Mouse (Mus musculus): ENCODE data around the gene Sorcs3. TPM values are rescaled to one million over a fixed set of nuclear protein-coding genes. Genes with fewer than 3 reads are reported as not detected.

Gene Sorcs3
- 0.65 and 0.66 TPM in 2 replicates for polyA plus RNA-seq (2012; rRNA removed)

GRCm38 (mm10) chr19:48205929-48206814 is at the start of gene Sorcs3:
Sorcs3 (plus strand) TSS chr19:48206025.
- DNase-seq = no peak
- peak within 1 kb of the TSS; percentile 16 for H3K4me3 ChIP-seq (ENCODE audit: insufficient read depth, low read depth, low read length)
- H3K27ac ChIP-seq (ENCODE audit: insufficient read depth, low read depth, low read length) = no peak within 1 kb of the TSS
- 0 out of 2 replicates have a peak, but pooled peaks cover 1% of the 10 kb centered on the region for H3K27me3 ChIP-seq (replicated peaks; ENCODE audit: control insufficient read depth, insufficient read depth, low read length)
- H3K36me3 ChIP-seq (ENCODE audit: control insufficient read depth, insufficient read depth, low read length) = no peaks in the 10 kb centered on the region
- no peaks in the 10 kb centered on the region for H3K4me1 ChIP-seq (ENCODE audit: control insufficient read depth, insufficient read depth, low read length)
- 1% methylated on average over 70 of the region's 70 CpGs for WGBS
- TF ChIP-seq POLR2A (IDR thresholded peaks at IDR 0.05; ENCODE audit: low read depth, low read length) = no peak
- TF ChIP-seq CTCF (conservative IDR thresholded peaks at IDR 0.05; ENCODE audit: insufficient read depth, insufficient read length, low read depth, low read length) = no peak

GRCm38 (mm10) chr19:48165341-48165740 is 40.5 kb upstream of the Sorcs3 start:
- Histone ChIP-seq H3K27ac (ENCODE audit: insufficient read depth, low read depth, low read length) (no peak overlapping the region), H3K27me3 (replicated peaks; ENCODE audit: control insufficient read depth, insufficient read depth, low read length) (no peaks in the 10 kb centered on the region), H3K4me3 (ENCODE audit: insufficient read depth, low read depth, low read length) (no peak overlapping the region), H3K36me3 (ENCODE audit: control insufficient read depth, insufficient read depth, low read length) (no peaks in the 10 kb centered on the region), H3K4me1 (ENCODE audit: control insufficient read depth, insufficient read depth, low read length) (no peaks in the 10 kb centered on the region)
- DNase-seq = peak; percentile 24
- 79% methylated on average over 3 of the region's 3 CpGs for WGBS
- TF ChIP-seq POLR2A (IDR thresholded peaks at IDR 0.05; ENCODE audit: low read depth, low read length) = no peak
- no peak for TF ChIP-seq CTCF (conservative IDR thresholded peaks at IDR 0.05; ENCODE audit: insufficient read depth, insufficient read length, low read depth, low read length)

- TF ChIP-seq POLR2A (IDR thresholded peaks at IDR 0.05; ENCODE audit: low read depth, low read length) = no peak
- no peak for TF ChIP-seq CTCF (conservative IDR thresholded peaks at IDR 0.05; ENCODE audit: insufficient read depth, insufficient read length, low read depth, low read length)
- Histone ChIP-seq H3K4me1 (ENCODE audit: control insufficient read depth, insufficient read depth, low read length) (no peaks in the 10 kb centered on the region), H3K27me3 (replicated peaks; ENCODE audit: control insufficient read depth, insufficient read depth, low read length) (no peaks in the 10 kb centered on the region), H3K27ac (ENCODE audit: insufficient read depth, low read depth, low read length) (no peak overlapping the region), H3K36me3 (ENCODE audit: control insufficient read depth, insufficient read depth, low read length) (no peaks in the 10 kb centered on the region), H3K4me3 (ENCODE audit: insufficient read depth, low read depth, low read length) (no peak overlapping the region)
- 54% methylated on average over 1 of the region's 1 CpGs for WGBS
- DNase-seq = no peak
Observed at GRCm38 (mm10) chr19:48167110-48167509, 38.7 kb upstream of the Sorcs3 start.

- Histone ChIP-seq H3K27ac (ENCODE audit: insufficient read depth, low read depth, low read length) (no peak overlapping the region), H3K36me3 (ENCODE audit: control insufficient read depth, insufficient read depth, low read length) (no peaks in the 10 kb centered on the region), H3K4me3 (ENCODE audit: insufficient read depth, low read depth, low read length) (no peak overlapping the region), H3K27me3 (replicated peaks; ENCODE audit: control insufficient read depth, insufficient read depth, low read length) (no peaks in the 10 kb centered on the region), H3K4me1 (ENCODE audit: control insufficient read depth, insufficient read depth, low read length) (no peaks in the 10 kb centered on the region)
- DNase-seq = no peak
- 46% methylated on average over 5 of the region's 5 CpGs for WGBS
- TF ChIP-seq POLR2A (IDR thresholded peaks at IDR 0.05; ENCODE audit: low read depth, low read length) (no peak), CTCF (conservative IDR thresholded peaks at IDR 0.05; ENCODE audit: insufficient read depth, insufficient read length, low read depth, low read length) (no peak)
Observed at GRCm38 (mm10) chr19:48168284-48168683, 37.5 kb upstream of the Sorcs3 start.

- peak; percentile 7 for DNase-seq
- no peaks in the 10 kb centered on the region for H3K4me1 ChIP-seq (ENCODE audit: control insufficient read depth, insufficient read depth, low read length)
- no peak overlapping the region for H3K4me3 ChIP-seq (ENCODE audit: insufficient read depth, low read depth, low read length)
- H3K36me3 ChIP-seq (ENCODE audit: control insufficient read depth, insufficient read depth, low read length) = no peaks in the 10 kb centered on the region
- no peaks in the 10 kb centered on the region; the same call in 1 of the 2 replicates for H3K27me3 ChIP-seq (replicated peaks; ENCODE audit: control insufficient read depth, insufficient read depth, low read length)
- WGBS = 73% methylated on average over 4 of the region's 4 CpGs
- TF ChIP-seq CTCF (conservative IDR thresholded peaks at IDR 0.05; ENCODE audit: insufficient read depth, insufficient read length, low read depth, low read length) (peak; percentile 25; the same call in 1 of the 2 replicates), POLR2A (IDR thresholded peaks at IDR 0.05; ENCODE audit: low read depth, low read length) (no peak)
- no peak overlapping the region for H3K27ac ChIP-seq (ENCODE audit: insufficient read depth, low read depth, low read length)
Observed at GRCm38 (mm10) chr19:48174717-48175116, 31.1 kb upstream of the Sorcs3 start.

- Histone ChIP-seq H3K4me1 (ENCODE audit: control insufficient read depth, insufficient read depth, low read length) (no peaks in the 10 kb centered on the region), H3K36me3 (ENCODE audit: control insufficient read depth, insufficient read depth, low read length) (no peaks in the 10 kb centered on the region), H3K4me3 (ENCODE audit: insufficient read depth, low read depth, low read length) (no peak overlapping the region), H3K27ac (ENCODE audit: insufficient read depth, low read depth, low read length) (no peak overlapping the region), H3K27me3 (replicated peaks; ENCODE audit: control insufficient read depth, insufficient read depth, low read length) (0 out of 2 replicates have a peak, but pooled peaks cover 1% of the 10 kb centered on the region)
- peak; percentile 56; the same call in 1 of the 2 replicates for TF ChIP-seq CTCF (conservative IDR thresholded peaks at IDR 0.05; ENCODE audit: insufficient read depth, insufficient read length, low read depth, low read length)
- no peak for TF ChIP-seq POLR2A (IDR thresholded peaks at IDR 0.05; ENCODE audit: low read depth, low read length)
- DNase-seq = peak; percentile 17
- WGBS = 3% methylated on average over 22 of the region's 22 CpGs
Observed at GRCm38 (mm10) chr19:48203928-48204470, 1.8 kb upstream of the Sorcs3 start.

GRCm38 (mm10) chr19:48204476-48204875 is 1.3 kb upstream of the Sorcs3 start:
- H3K36me3 ChIP-seq (ENCODE audit: control insufficient read depth, insufficient read depth, low read length) = no peaks in the 10 kb centered on the region
- no peaks in the 10 kb centered on the region for H3K4me1 ChIP-seq (ENCODE audit: control insufficient read depth, insufficient read depth, low read length)
- DNase-seq = no peak
- H3K4me3 ChIP-seq (ENCODE audit: insufficient read depth, low read depth, low read length) = no peak overlapping the region
- 2% methylated on average over 8 of the region's 8 CpGs for WGBS
- H3K27ac ChIP-seq (ENCODE audit: insufficient read depth, low read depth, low read length) = no peak overlapping the region
- H3K27me3 ChIP-seq (replicated peaks; ENCODE audit: control insufficient read depth, insufficient read depth, low read length) = 0 out of 2 replicates have a peak, but pooled peaks cover 1% of the 10 kb centered on the region
- no peak for TF ChIP-seq POLR2A (IDR thresholded peaks at IDR 0.05; ENCODE audit: low read depth, low read length)
